Mouse (Mus musculus) neural tube, embryonic 13.5 days (tissue): Measurements from ENCODE around the gene Tead1. TPM values are rescaled to one million over a fixed set of nuclear protein-coding genes. Genes with fewer than 3 reads are reported as not detected.

ENCODE experiments used
- ATAC-seq: fragments of 200-750 bp; cut with Nextera tagmentation; 2 replicates; pipeline ENCODE4 v1.8.0; 2017; ENCODE audit warnings: low read depth, mild to moderate bottlenecking, moderate TSS enrichment, moderate library complexity
- H3K27ac ChIP-seq: fragments of 300-500 bp; sonication (generic); replicated peaks from 2 replicates; pipeline ENCODE4 v1.5.1; 2015; ENCODE audit warnings: moderate library complexity, mild to moderate bottlenecking, inconsistent platforms
- H3K27me3 ChIP-seq: fragments of 300-500 bp; sonication (generic); 2 replicates; pipeline ENCODE4 v1.6.1; 2015; ENCODE audit warnings: mild to moderate bottlenecking, inconsistent platforms
- H3K36me3 ChIP-seq: fragments of 300-500 bp; sonication (generic); 2 replicates; pipeline ENCODE4 v1.6.1; 2015; ENCODE audit warnings: mild to moderate bottlenecking, inconsistent platforms
- H3K4me1 ChIP-seq: fragments of 300-500 bp; sonication (generic); replicated peaks from 2 replicates; pipeline ENCODE4 v1.6.1; 2015; ENCODE audit warnings: inconsistent platforms
- H3K4me2 ChIP-seq: fragments of 300-500 bp; sonication (generic); 2 replicates; pipeline ENCODE4 v1.6.1; 2015; ENCODE audit warnings: inconsistent platforms, mild to moderate bottlenecking, moderate library complexity
- H3K4me3 ChIP-seq: fragments of 300-500 bp; sonication (generic); 2 replicates; pipeline ENCODE4 v1.5.1; 2015; ENCODE audit warnings: mild to moderate bottlenecking, inconsistent platforms
- H3K9ac ChIP-seq: fragments of 300-500 bp; sonication (generic); 2 replicates; pipeline ENCODE4 v1.6.1; 2015; ENCODE audit warnings: moderate library complexity, mild to moderate bottlenecking, inconsistent platforms
- H3K9me3 ChIP-seq: fragments of 300-500 bp; sonication (generic); 2 replicates; pipeline ENCODE4 v1.6.1; 2016; ENCODE audit warnings: inconsistent platforms
- WGBS: fragments of 180-500 bp; shearing (Covaris S2); methylation state at CpG from one replicate; pipeline ENCODE4 v1.1.7; 2015; 5-methylcytosine and 5-hydroxymethylcytosine counted together
- polyA plus RNA-seq: library from polyadenylated mRNA; unstranded; fragments of >200 nt; fragmentation: Nextera tagmentation; extraction: Ambion mirVana; gene quantifications from 2 replicates; pipeline ENCODE4 v1.2.1, GENCODE M21; 2015

Gene Tead1
- polyA plus RNA-seq, 1 experiment from 2014 or later: 18.5 TPM

- peak overlapping the region; percentile 85 for H3K27ac ChIP-seq
- peak; percentile 96 for ATAC-seq
- H3K9me3 ChIP-seq: no peaks in the 10 kb centered on the region
- no peaks in the 10 kb centered on the region for H3K27me3 ChIP-seq
- H3K9ac ChIP-seq: peak overlapping the region; percentile 45
- no peaks in the 10 kb centered on the region for H3K36me3 ChIP-seq
- H3K4me2 ChIP-seq: no peak overlapping the region
- no peak overlapping the region for H3K4me3 ChIP-seq
- WGBS: 8% methylated on average over 8 of the region's 8 CpGs
- peaks cover 33% of the 10 kb centered on the region for H3K4me1 ChIP-seq
Measured at GRCm38 (mm10) chr7:112883791-112884274, 204.7 kb downstream of the Tead1 start.

- 85% methylated on average over 8 of the region's 8 CpGs for WGBS
- H3K36me3 ChIP-seq: no peaks in the 10 kb centered on the region
- no peak overlapping the region for H3K9ac ChIP-seq
- H3K27me3 ChIP-seq: no peaks in the 10 kb centered on the region
- H3K27ac ChIP-seq: no peak overlapping the region
- peaks cover 26% of the 10 kb centered on the region for H3K4me1 ChIP-seq
- no peaks in the 10 kb centered on the region for H3K9me3 ChIP-seq
- H3K4me2 ChIP-seq: no peak overlapping the region
- ATAC-seq: no peak
- H3K4me3 ChIP-seq: no peak overlapping the region
Measured at GRCm38 (mm10) chr7:112885546-112885945, 206.4 kb downstream of the Tead1 start.

- 92% methylated on average over 6 of the region's 6 CpGs for WGBS
- Histone ChIP-seq H3K9me3 (no peaks in the 10 kb centered on the region), H3K4me2 (no peak overlapping the region), H3K9ac (no peak overlapping the region), H3K4me3 (no peak overlapping the region), H3K27me3 (no peaks in the 10 kb centered on the region), H3K36me3 (peaks cover 37% of the 10 kb centered on the region), H3K27ac (no peak overlapping the region), H3K4me1 (no peaks in the 10 kb centered on the region)
- no peak for ATAC-seq
Measured at GRCm38 (mm10) chr7:112891883-112892282, 212.8 kb downstream of the Tead1 start.

- Histone ChIP-seq H3K36me3 (peaks cover 43% of the 10 kb centered on the region), H3K9ac (no peak overlapping the region), H3K27me3 (no peaks in the 10 kb centered on the region), H3K27ac (no peak overlapping the region), H3K4me2 (no peak overlapping the region), H3K4me3 (no peak overlapping the region), H3K4me1 (no peaks in the 10 kb centered on the region), H3K9me3 (no peaks in the 10 kb centered on the region)
- WGBS: 83% methylated on average over 5 of the region's 5 CpGs
- ATAC-seq: no peak
Measured at GRCm38 (mm10) chr7:112892595-112892994, 213.5 kb downstream of the Tead1 start.

GRCm38 (mm10) chr7:112896363-112896762 lies 217.2 kb downstream of the Tead1 start:
- H3K4me1 ChIP-seq: no peaks in the 10 kb centered on the region
- no peak overlapping the region for H3K27ac ChIP-seq
- no peak overlapping the region for H3K9ac ChIP-seq
- no peak for ATAC-seq
- H3K36me3 ChIP-seq: peaks cover 56% of the 10 kb centered on the region
- no peaks in the 10 kb centered on the region for H3K9me3 ChIP-seq
- no peaks in the 10 kb centered on the region for H3K27me3 ChIP-seq
- H3K4me2 ChIP-seq: no peak overlapping the region
- H3K4me3 ChIP-seq: no peak overlapping the region
- whole genome bisulfite sequencing: 90% methylated on average over 2 of the region's 2 CpGs

- ATAC-seq: no peak
- Histone ChIP-seq H3K27ac (no peak overlapping the region), H3K4me3 (no peak overlapping the region), H3K9me3 (no peaks in the 10 kb centered on the region), H3K4me2 (no peak overlapping the region), H3K27me3 (no peaks in the 10 kb centered on the region), H3K4me1 (no peaks in the 10 kb centered on the region), H3K36me3 (peaks cover 22% of the 10 kb centered on the region), H3K9ac (no peak overlapping the region)
- WGBS: 92% methylated on average over 7 of the region's 7 CpGs
Measured at GRCm38 (mm10) chr7:112901710-112902109, 222.6 kb downstream of the Tead1 start.

GRCm38 (mm10) chr7:112906848-112907247 lies 227.7 kb downstream of the Tead1 start:
- Histone ChIP-seq H3K9ac (no peak overlapping the region), H3K27me3 (peaks cover 10% of the 10 kb centered on the region; the same call in 1 of the 2 replicates), H3K27ac (no peak overlapping the region), H3K36me3 (no peaks in the 10 kb centered on the region), H3K4me3 (no peak overlapping the region), H3K4me1 (0 out of 2 replicates have a peak, but pooled peaks cover 6% of the 10 kb centered on the region), H3K4me2 (no peak overlapping the region), H3K9me3 (no peaks in the 10 kb centered on the region)
- WGBS: 71% methylated on average over 5 of the region's 5 CpGs
- ATAC-seq: no peak

GRCm38 (mm10) chr7:112907468-112907867 lies 228.3 kb downstream of the Tead1 start:
- Histone ChIP-seq H3K36me3 (no peaks in the 10 kb centered on the region), H3K4me1 (0 out of 2 replicates have a peak, but pooled peaks cover 6% of the 10 kb centered on the region), H3K9ac (no peak overlapping the region), H3K4me2 (no peak overlapping the region), H3K27ac (no peak overlapping the region), H3K9me3 (no peaks in the 10 kb centered on the region), H3K27me3 (peaks cover 13% of the 10 kb centered on the region; the same call in 1 of the 2 replicates), H3K4me3 (no peak overlapping the region)
- 60% methylated on average over 2 of the region's 2 CpGs for WGBS
- ATAC-seq: no peak

- Histone ChIP-seq H3K4me3 (no peak overlapping the region), H3K36me3 (no peaks in the 10 kb centered on the region), H3K9me3 (no peaks in the 10 kb centered on the region), H3K4me1 (0 out of 2 replicates have a peak, but pooled peaks cover 6% of the 10 kb centered on the region), H3K9ac (no peak overlapping the region), H3K4me2 (no peak overlapping the region), H3K27ac (no peak overlapping the region), H3K27me3 (peaks cover 13% of the 10 kb centered on the region; the same call in 1 of the 2 replicates)
- ATAC-seq: no peak
- WGBS: 89% methylated on average over 10 of the region's 10 CpGs
Measured at GRCm38 (mm10) chr7:112909164-112909563, 230.0 kb downstream of the Tead1 start.

GRCm38 (mm10) chr7:112912969-112913368 lies 233.9 kb downstream of the Tead1 start:
- 88% methylated on average over 3 of the region's 3 CpGs for WGBS
- no peak overlapping the region for H3K9ac ChIP-seq
- H3K9me3 ChIP-seq: no peaks in the 10 kb centered on the region
- no peak overlapping the region for H3K4me2 ChIP-seq
- no peak for ATAC-seq
- H3K36me3 ChIP-seq: no peaks in the 10 kb centered on the region
- H3K4me1 ChIP-seq: no peaks in the 10 kb centered on the region; the same call in 1 of the 2 replicates
- no peak overlapping the region for H3K4me3 ChIP-seq
- no peak overlapping the region for H3K27ac ChIP-seq
- H3K27me3 ChIP-seq: peaks cover 13% of the 10 kb centered on the region; the same call in 1 of the 2 replicates

- 82% methylated on average over 4 of the region's 4 CpGs for WGBS
- H3K27ac ChIP-seq: no peak overlapping the region
- no peaks in the 10 kb centered on the region for H3K36me3 ChIP-seq
- no peak overlapping the region for H3K9ac ChIP-seq
- 0 out of 2 replicates have a peak, but pooled peaks cover 3% of the 10 kb centered on the region for H3K27me3 ChIP-seq
- no peak for ATAC-seq
- no peaks in the 10 kb centered on the region for H3K9me3 ChIP-seq
- no peak overlapping the region for H3K4me2 ChIP-seq
- no peak overlapping the region for H3K4me3 ChIP-seq
- no peaks in the 10 kb centered on the region; the same call in 1 of the 2 replicates for H3K4me1 ChIP-seq
Measured at GRCm38 (mm10) chr7:112915571-112915970, 236.5 kb downstream of the Tead1 start.

GRCm38 (mm10) chr7:112917613-112918278 lies 238.6 kb downstream of the Tead1 start:
- Histone ChIP-seq H3K4me1 (peaks cover 2% of the 10 kb centered on the region), H3K9me3 (no peaks in the 10 kb centered on the region), H3K4me3 (no peak overlapping the region), H3K4me2 (0 out of 2 replicates have a peak overlapping the region, but pooled peaks have one; percentile 6), H3K27ac (no peak overlapping the region), H3K27me3 (no peaks in the 10 kb centered on the region), H3K9ac (peak overlapping the region; percentile 13; the same call in 1 of the 2 replicates), H3K36me3 (no peaks in the 10 kb centered on the region)
- no peak for ATAC-seq
- WGBS: 51% methylated on average over 10 of the region's 10 CpGs
